Mouse (Mus musculus) limb, embryonic 10.5 days (tissue): ENCODE results near the gene Capn8. TPM values are rescaled to one million over a fixed set of nuclear protein-coding genes. Genes with fewer than 3 reads are reported as not detected.

ENCODE experiments used
- DNase-seq: peaks from one replicate; pipeline ENCODE4 v3.0.0-alpha.2; 2017; ENCODE audit warnings: low spot score
- H3K27ac ChIP-seq: fragments of 300-500 bp; sonication (generic); 2 replicates; pipeline ENCODE4 v1.5.1; 2016; ENCODE audit warnings: mild to moderate bottlenecking
- H3K27me3 ChIP-seq: fragments of 300-500 bp; sonication (generic); 2 replicates; pipeline ENCODE4 v1.6.1; 2016; ENCODE audit warnings: low read depth, mild to moderate bottlenecking; ENCODE audit not compliant: poor library complexity, severe bottlenecking
- H3K36me3 ChIP-seq: fragments of 300-500 bp; sonication (generic); 2 replicates; pipeline ENCODE4 v1.6.1; 2016; ENCODE audit warnings: mild to moderate bottlenecking, moderate library complexity
- H3K4me1 ChIP-seq: fragments of 300-500 bp; sonication (generic); 2 replicates; pipeline ENCODE4 v1.6.1; 2016
- H3K4me3 ChIP-seq: fragments of 300-500 bp; sonication (generic); 2 replicates; pipeline ENCODE4 v1.5.1; 2016; ENCODE audit warnings: mild to moderate bottlenecking, moderate library complexity
- H3K9me3 ChIP-seq: fragments of 300-500 bp; sonication (generic); replicated peaks from 2 replicates; pipeline ENCODE4 v1.6.1; 2016; ENCODE audit warnings: mild to moderate bottlenecking
- WGBS: fragments of 180-500 bp; shearing (Covaris S2); methylation state at CpG from one replicate; pipeline ENCODE4 v1.1.7; 2016; 5-methylcytosine and 5-hydroxymethylcytosine counted together
- polyA plus RNA-seq: library from polyadenylated mRNA; unstranded; fragments of >200 nt; fragmentation: Nextera tagmentation; extraction: Ambion mirVana; gene quantifications from 2 replicates; pipeline ENCODE4 v1.2.1, GENCODE M21; 2016

The Capn8 gene
- polyA plus RNA-seq, 1 experiment from 2014 or later, result not detected

GRCm38 (mm10) chr1:182560390-182561098 lies 4.3 kb upstream of the Capn8 start:
- 44% methylated on average over 3 of the region's 3 CpGs for WGBS
- H3K36me3 ChIP-seq, result no peaks in the 10 kb centered on the region
- DNase-seq, result peak; percentile 66
- H3K27ac ChIP-seq, result no peak overlapping the region
- no peaks in the 10 kb centered on the region for H3K27me3 ChIP-seq
- no peak overlapping the region for H3K4me3 ChIP-seq
- H3K9me3 ChIP-seq, result no peaks in the 10 kb centered on the region
- peaks cover 24% of the 10 kb centered on the region for H3K4me1 ChIP-seq

- Histone ChIP-seq H3K27me3 (no peaks in the 10 kb centered on the region), H3K36me3 (no peaks in the 10 kb centered on the region), H3K4me1 (peaks cover 24% of the 10 kb centered on the region), H3K4me3 (no peak overlapping the region), H3K9me3 (no peaks in the 10 kb centered on the region), H3K27ac (no peak overlapping the region)
- 77% methylated on average over 11 of the region's 11 CpGs for WGBS
- no peak for DNase-seq
Measured at GRCm38 (mm10) chr1:182561945-182562514, 2.8 kb upstream of the Capn8 start.

GRCm38 (mm10) chr1:182562576-182563370 lies 2.0 kb upstream of the Capn8 start:
- H3K4me1 ChIP-seq, result peaks cover 20% of the 10 kb centered on the region
- 46% methylated on average over 16 of the region's 16 CpGs for WGBS
- no peaks in the 10 kb centered on the region for H3K9me3 ChIP-seq
- no peak overlapping the region for H3K4me3 ChIP-seq
- H3K27ac ChIP-seq, result no peak overlapping the region
- no peaks in the 10 kb centered on the region for H3K27me3 ChIP-seq
- H3K36me3 ChIP-seq, result no peaks in the 10 kb centered on the region
- no peak for DNase-seq

GRCm38 (mm10) chr1:182565351-182565835 lies 586 bp downstream of the Capn8 start:
- H3K9me3 ChIP-seq, result no peaks in the 10 kb centered on the region
- H3K27me3 ChIP-seq, result no peaks in the 10 kb centered on the region
- no peaks in the 10 kb centered on the region for H3K36me3 ChIP-seq
- no peak overlapping the region for H3K27ac ChIP-seq
- no peak for DNase-seq
- H3K4me1 ChIP-seq, result peaks cover 19% of the 10 kb centered on the region
- WGBS, result 93% methylated on average over 6 of the region's 6 CpGs
- no peak overlapping the region for H3K4me3 ChIP-seq

- Histone ChIP-seq H3K4me1 (peaks cover 24% of the 10 kb centered on the region), H3K27ac (no peak overlapping the region), H3K4me3 (no peak overlapping the region), H3K9me3 (no peaks in the 10 kb centered on the region), H3K27me3 (no peaks in the 10 kb centered on the region), H3K36me3 (no peaks in the 10 kb centered on the region)
- no peak for DNase-seq
- WGBS, result 87% methylated on average over 3 of the region's 3 CpGs
Measured at GRCm38 (mm10) chr1:182571148-182571547, 6.3 kb downstream of the Capn8 start.

GRCm38 (mm10) chr1:182571973-182572372 lies 7.2 kb downstream of the Capn8 start:
- H3K9me3 ChIP-seq, result no peaks in the 10 kb centered on the region
- H3K4me1 ChIP-seq, result peaks cover 24% of the 10 kb centered on the region
- DNase-seq, result no peak
- H3K4me3 ChIP-seq, result no peak overlapping the region
- H3K27me3 ChIP-seq, result no peaks in the 10 kb centered on the region
- WGBS, result 95% methylated on average over 11 of the region's 11 CpGs
- no peak overlapping the region for H3K27ac ChIP-seq
- no peaks in the 10 kb centered on the region for H3K36me3 ChIP-seq

- Histone ChIP-seq H3K27me3 (no peaks in the 10 kb centered on the region), H3K27ac (peak overlapping the region; percentile 85), H3K4me3 (0 out of 2 replicates have a peak overlapping the region, but pooled peaks have one; percentile 6), H3K9me3 (no peaks in the 10 kb centered on the region), H3K4me1 (peaks cover 24% of the 10 kb centered on the region), H3K36me3 (no peaks in the 10 kb centered on the region)
- 13% methylated on average over 8 of the region's 8 CpGs for WGBS
- peak; percentile 56 for DNase-seq
Measured at GRCm38 (mm10) chr1:182573856-182574665, 9.3 kb downstream of the Capn8 start.

GRCm38 (mm10) chr1:182574666-182575049 lies 9.9 kb downstream of the Capn8 start:
- no peak for DNase-seq
- WGBS, result 57% methylated on average over 4 of the region's 4 CpGs
- Histone ChIP-seq H3K9me3 (no peaks in the 10 kb centered on the region), H3K4me3 (no peak overlapping the region), H3K36me3 (no peaks in the 10 kb centered on the region), H3K4me1 (peaks cover 24% of the 10 kb centered on the region), H3K27me3 (no peaks in the 10 kb centered on the region), H3K27ac (peak overlapping the region; percentile 85)

- no peak for DNase-seq
- H3K9me3 ChIP-seq, result no peaks in the 10 kb centered on the region
- H3K36me3 ChIP-seq, result no peaks in the 10 kb centered on the region
- no peak overlapping the region for H3K27ac ChIP-seq
- H3K4me3 ChIP-seq, result no peak overlapping the region
- H3K27me3 ChIP-seq, result peaks cover 13% of the 10 kb centered on the region
- WGBS, result 92% methylated on average over 6 of the region's 6 CpGs
- peaks cover 14% of the 10 kb centered on the region for H3K4me1 ChIP-seq
Measured at GRCm38 (mm10) chr1:182584169-182584568, 19.4 kb downstream of the Capn8 start.

GRCm38 (mm10) chr1:182585162-182585840 lies 20.5 kb downstream of the Capn8 start:
- peaks cover 14% of the 10 kb centered on the region for H3K4me1 ChIP-seq
- H3K36me3 ChIP-seq, result no peaks in the 10 kb centered on the region
- H3K27me3 ChIP-seq, result peaks cover 13% of the 10 kb centered on the region
- H3K9me3 ChIP-seq, result no peaks in the 10 kb centered on the region
- 18% methylated on average over 16 of the region's 16 CpGs for WGBS
- no peak for DNase-seq
- H3K4me3 ChIP-seq, result peak overlapping the region; percentile 37
- no peak overlapping the region for H3K27ac ChIP-seq

GRCm38 (mm10) chr1:182587706-182588105 lies 22.9 kb downstream of the Capn8 start:
- H3K27ac ChIP-seq, result no peak overlapping the region
- H3K4me1 ChIP-seq, result peaks cover 14% of the 10 kb centered on the region
- no peak overlapping the region for H3K4me3 ChIP-seq
- no peaks in the 10 kb centered on the region for H3K9me3 ChIP-seq
- DNase-seq, result no peak
- no peaks in the 10 kb centered on the region for H3K36me3 ChIP-seq
- H3K27me3 ChIP-seq, result peaks cover 13% of the 10 kb centered on the region
- whole genome bisulfite sequencing, result 81% methylated on average over 4 of the region's 4 CpGs

- no peaks in the 10 kb centered on the region for H3K36me3 ChIP-seq
- H3K4me1 ChIP-seq, result peaks cover 10% of the 10 kb centered on the region; the same call in 1 of the 2 replicates
- no peaks in the 10 kb centered on the region for H3K27me3 ChIP-seq
- no peak for DNase-seq
- H3K9me3 ChIP-seq, result no peaks in the 10 kb centered on the region
- H3K4me3 ChIP-seq, result no peak overlapping the region
- WGBS, result 81% methylated on average over 7 of the region's 7 CpGs
- no peak overlapping the region for H3K27ac ChIP-seq
Measured at GRCm38 (mm10) chr1:182591491-182591890, 26.7 kb downstream of the Capn8 start.
